Mouse (Mus musculus) large intestine, adult 2 months (tissue): ENCODE data around the gene Brap. TPM values are rescaled to one million over a fixed set of nuclear protein-coding genes. Genes with fewer than 3 reads are reported as not detected.

Experiments
- DNase-seq: peaks from one replicate; pipeline ENCODE4 v3.0.0-alpha.2; 2012; ENCODE audit warnings: low read depth, low spot score
- WGBS: fragments of 180-500 bp; shearing (Covaris S2); methylation state at CpG from one replicate; pipeline ENCODE4 v1.1.7; 2018; 5-methylcytosine and 5-hydroxymethylcytosine counted together
- polyA plus RNA-seq: library from polyadenylated mRNA; depleted of rRNA; stranded (reverse); fragments of >200 nt; gene quantifications from 2 replicates; pipeline ENCODE4 v1.2.3, GENCODE M21; 2012; rRNA removed

The Brap gene
- polyA plus RNA-seq, 1 experiment = 18.7 TPM

GRCm38 (mm10) chr5:121712232-121712933 is 52.0 kb downstream of the Brap start:
- 1% methylated on average over 62 of the region's 66 CpGs for WGBS
- no peak for DNase-seq

- 2% methylated on average over 32 of the region's 32 CpGs for WGBS
- DNase-seq = no peak
These were observed 52.7 kb downstream of the Brap start for GRCm38 (mm10) chr5:121712934-121713538.

- DNase-seq = no peak
- 21% methylated on average over 1 of the region's 1 CpGs for WGBS
These were observed 54.0 kb downstream of the Brap start for GRCm38 (mm10) chr5:121714331-121714730.

- 25% methylated on average over 6 of the region's 6 CpGs for WGBS
- DNase-seq = no peak
These were observed 54.6 kb downstream of the Brap start for GRCm38 (mm10) chr5:121714928-121715327.

- WGBS = 47% methylated on average over 5 of the region's 5 CpGs
These were observed 58.1 kb downstream of the Brap start for GRCm38 (mm10) chr5:121718462-121718861.

GRCm38 (mm10) chr5:121720888-121721585 is 60.7 kb downstream of the Brap start:
- DNase-seq = no peak

More at GRCm38 (mm10) chr5:121718462-121718861, 58.1 kb downstream of the Brap start:
- no peak for DNase-seq

GRCm38 (mm10) chr5:121721841-121722240 is 61.5 kb downstream of the Brap start:
- no peak for DNase-seq
- 29% methylated on average over 3 of the region's 3 CpGs for WGBS

More at GRCm38 (mm10) chr5:121720888-121721585, 60.7 kb downstream of the Brap start:
- 85% methylated on average over 5 of the region's 5 CpGs for WGBS

- DNase-seq = no peak
- WGBS = 43% methylated on average over 1 of the region's 1 CpGs
These were observed 64.3 kb downstream of the Brap start for GRCm38 (mm10) chr5:121724678-121725077.

- WGBS = 82% methylated on average over 2 of the region's 2 CpGs
- DNase-seq = no peak
These were observed 69.7 kb downstream of the Brap start for GRCm38 (mm10) chr5:121730057-121730456.

- 40% methylated on average over 3 of the region's 3 CpGs for WGBS
- no peak for DNase-seq
These were observed 76.3 kb downstream of the Brap start for GRCm38 (mm10) chr5:121736641-121737040.

Other genes with a start within 250 kb of the Brap start
- 6.6 and 9.1 TPM in 2 replicates for gene Tmem116, start 208.7 kb upstream of the Brap start, polyA plus RNA-seq
- 43.5 and 53.7 TPM in 2 replicates for gene Erp29, start 208.1 kb upstream of the Brap start, polyA plus RNA-seq
- not detected in 2 replicates for gene Adam1b, start 157.1 kb upstream of the Brap start, polyA plus RNA-seq
- gene Adam1a, start 115.1 kb upstream of the Brap start, polyA plus RNA-seq = 2.6 and 4.6 TPM in 2 replicates
- gene Gm42878, start 115.1 kb upstream of the Brap start, polyA plus RNA-seq = 0.10 and 0.27 TPM in 2 replicates
- gene Mapkapk5, start 114.7 kb upstream of the Brap start, polyA plus RNA-seq = 65.2 and 67.8 TPM in 2 replicates
- 215 and 293 TPM in 2 replicates for gene Aldh2, start 66.7 kb upstream of the Brap start, polyA plus RNA-seq
- 6.6 and 8.4 TPM in 2 replicates for gene Acad12, start 41.6 kb upstream of the Brap start, polyA plus RNA-seq
- gene Acad10, start within 50 bp of the Brap start, polyA plus RNA-seq = 5.6 and 8.7 TPM in 2 replicates
- 34.7 and 60.1 TPM in 2 replicates for gene Atxn2, start 50.8 kb downstream of the Brap start, polyA plus RNA-seq
- 12.1 and 17.3 TPM in 2 replicates for gene Sh2b3, start 177.1 kb downstream of the Brap start, polyA plus RNA-seq
- gene Pheta1, start 188.4 kb downstream of the Brap start, polyA plus RNA-seq = 67.6 and 116 TPM in 2 replicates